Mouse (Mus musculus) forebrain, postnatal 0 days (tissue): ENCODE measurements around the gene Wdfy3. TPM values are rescaled to one million over a fixed set of nuclear protein-coding genes. Genes with fewer than 3 reads are reported as not detected.

Experiments
- ATAC-seq: fragments of 200-750 bp; cut with Nextera tagmentation; 2 replicates; pipeline ENCODE4 v1.8.0; 2017; ENCODE audit warnings: mild to moderate bottlenecking, moderate library complexity
- DNase-seq: peaks from one replicate; pipeline ENCODE4 v3.0.0-alpha.2; 2015
- H3K27ac ChIP-seq: fragments of 300-500 bp; sonication (generic); 2 replicates; pipeline ENCODE4 v1.5.1; 2014; ENCODE audit warnings: low read depth, mild to moderate bottlenecking, antibody characterized with exemption, low read length, moderate library complexity, mixed read lengths
- H3K27me3 ChIP-seq: fragments of 300-500 bp; sonication (generic); 2 replicates; pipeline ENCODE4 v1.6.1; 2014; ENCODE audit warnings: mild to moderate bottlenecking, low read length, mixed read lengths; ENCODE audit not compliant: insufficient read depth
- H3K36me3 ChIP-seq: fragments of 300-500 bp; sonication (generic); 2 replicates; pipeline ENCODE4 v1.6.1; 2014; ENCODE audit warnings: mild to moderate bottlenecking, moderate library complexity; ENCODE audit not compliant: insufficient read depth
- H3K4me1 ChIP-seq: fragments of 300-500 bp; sonication (generic); 2 replicates; pipeline ENCODE4 v1.6.1; 2014; ENCODE audit warnings: antibody characterized with exemption; ENCODE audit not compliant: insufficient read depth
- H3K4me2 ChIP-seq: fragments of 300-500 bp; sonication (generic); 2 replicates; pipeline ENCODE4 v1.6.1; 2014; ENCODE audit warnings: low read depth, mild to moderate bottlenecking, moderate library complexity
- H3K4me3 ChIP-seq: fragments of 300-500 bp; sonication (generic); 2 replicates; pipeline ENCODE4 v1.5.1; 2014; ENCODE audit warnings: low read depth, low read length, mixed read lengths
- H3K9ac ChIP-seq: fragments of 300-500 bp; sonication (generic); 2 replicates; pipeline ENCODE4 v1.6.1; 2014; ENCODE audit warnings: mild to moderate bottlenecking
- H3K9me3 ChIP-seq: fragments of 300-500 bp; sonication (generic); 2 replicates; pipeline ENCODE4 v1.6.1; 2016; ENCODE audit warnings: low read length
- CTCF ChIP-seq: sonication (generic); IDR thresholded peaks from 2 replicates; pipeline ENCODE4 v1.5.1; 2016; ENCODE audit warnings: antibody characterized with exemption, control low read depth, low read depth
- WGBS: fragments of 180-500 bp; shearing (Covaris S2); extraction: QIAGEN DNeasy Blood & Tissue Kit; methylation state at CpG from one replicate; pipeline ENCODE4 v1.1.7; 2014; 5-methylcytosine and 5-hydroxymethylcytosine counted together
- polyA plus RNA-seq: library from polyadenylated mRNA; unstranded; fragments of >200 nt; fragmentation: Nextera tagmentation; extraction: Ambion mirVana; gene quantifications from 2 replicates; pipeline ENCODE4 v1.2.1, GENCODE M21; 2015
- total RNA-seq: library from RNA; depleted of rRNA; stranded (reverse); fragments of >200 nt; gene quantifications from 2 replicates; pipeline ENCODE4 v1.2.3, GENCODE M21; 2014

Gene Wdfy3
- total and polyA plus RNA-seq, 2 experiments from 2014 or later = 15.4 to 68.8 TPM

DNA sequence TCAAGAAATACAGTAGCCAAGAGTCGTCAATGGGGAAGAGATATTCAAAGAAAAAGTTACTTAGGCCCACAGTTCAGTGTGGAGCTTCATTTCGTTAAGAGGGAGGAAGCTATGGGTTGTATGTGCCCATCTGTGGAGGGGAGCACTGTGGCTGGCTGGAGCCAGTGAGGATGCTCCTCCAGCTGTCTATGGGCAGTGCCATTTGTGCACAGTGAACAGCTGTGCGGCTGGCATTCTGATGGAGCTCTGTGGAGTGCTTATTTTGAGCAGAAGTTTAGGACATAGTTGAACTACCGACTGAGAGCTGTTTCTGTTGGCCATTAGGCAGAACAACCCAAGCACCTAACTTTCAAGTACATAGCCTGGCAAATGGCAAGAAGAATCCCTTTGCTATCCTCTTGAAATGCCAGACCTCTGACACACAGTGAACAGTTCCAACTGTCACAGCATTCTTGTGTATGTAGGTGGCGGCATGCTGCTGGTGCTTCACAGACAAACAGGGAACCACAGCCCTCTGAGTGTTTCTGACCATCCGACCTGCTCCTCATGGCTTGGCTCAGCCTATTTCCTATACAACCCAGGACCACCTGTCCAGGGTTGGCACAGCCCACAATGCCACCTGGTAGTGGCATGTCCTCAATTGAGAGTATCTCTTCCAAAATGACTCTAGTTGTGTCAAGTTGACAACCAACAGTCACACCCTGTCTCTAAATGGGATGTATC, 177.9 kb downstream of the Wdfy3 start:
- 93% methylated on average over 6 of the region's 6 CpGs for WGBS
- no peak for TF ChIP-seq CTCF
- Histone ChIP-seq H3K4me3 (no peak overlapping the region), H3K4me2 (no peak overlapping the region), H3K36me3 (peaks cover 84% of the 10 kb centered on the region), H3K27me3 (no peaks in the 10 kb centered on the region), H3K9ac (no peak overlapping the region), H3K9me3 (no peaks in the 10 kb centered on the region), H3K4me1 (no peaks in the 10 kb centered on the region), H3K27ac (no peak overlapping the region)
- ATAC-seq (no peak), DNase-seq (no peak)

DNA sequence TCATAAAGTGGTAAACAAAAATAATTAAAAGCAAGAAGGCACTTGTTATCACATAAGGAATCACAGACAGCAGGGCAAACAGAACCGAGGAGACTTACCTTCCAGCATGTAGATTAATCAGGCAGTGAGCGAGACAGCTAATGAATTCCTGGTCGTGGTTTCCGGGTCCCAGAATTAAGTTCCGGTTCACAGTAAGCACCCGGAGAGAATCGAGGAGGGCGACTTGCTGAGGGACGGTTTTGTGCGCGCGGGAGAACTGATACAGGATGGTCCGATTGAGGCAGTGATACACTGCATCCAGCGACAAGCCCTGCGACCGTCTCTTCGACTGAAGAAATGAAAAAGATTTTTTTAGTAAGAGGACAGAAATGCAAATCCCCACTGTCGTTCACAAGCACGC, 181.7 kb downstream of the Wdfy3 start:
- no peaks in the 10 kb centered on the region for H3K9me3 ChIP-seq
- no peaks in the 10 kb centered on the region for H3K4me1 ChIP-seq
- 95% methylated on average over 19 of the region's 19 CpGs for WGBS
- H3K4me3 ChIP-seq = no peak overlapping the region
- ATAC-seq (no peak), DNase-seq (no peak)
- no peak overlapping the region for H3K4me2 ChIP-seq
- no peak overlapping the region for H3K9ac ChIP-seq
- H3K36me3 ChIP-seq = peaks cover 84% of the 10 kb centered on the region
- H3K27me3 ChIP-seq = no peaks in the 10 kb centered on the region
- H3K27ac ChIP-seq = no peak overlapping the region
- no peak for TF ChIP-seq CTCF

DNA sequence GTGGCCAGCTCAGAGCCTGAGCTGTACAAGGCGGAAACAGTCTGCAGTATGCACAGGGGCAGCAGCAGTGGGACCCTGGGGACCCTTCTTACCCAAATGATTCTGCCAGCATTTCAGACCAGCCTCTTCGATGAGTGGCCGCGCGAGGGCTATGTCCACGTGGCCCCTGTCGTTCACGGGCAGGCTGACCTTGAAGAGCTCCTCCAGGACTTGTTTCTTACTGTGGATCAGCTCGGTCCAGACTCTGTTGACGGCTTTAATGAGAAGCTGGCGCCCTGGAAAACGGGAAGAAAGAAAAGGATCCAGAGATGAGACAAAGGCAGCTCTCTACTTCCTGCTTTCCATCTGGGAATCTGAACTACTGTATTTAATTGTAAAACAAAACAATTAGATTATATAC, 184.7 kb downstream of the Wdfy3 start:
- no peak for TF ChIP-seq CTCF
- no peak overlapping the region for H3K27ac ChIP-seq
- H3K9me3 ChIP-seq = no peaks in the 10 kb centered on the region
- H3K4me2 ChIP-seq = no peak overlapping the region
- H3K4me1 ChIP-seq = no peaks in the 10 kb centered on the region
- DNase-seq = no peak
- ATAC-seq = no peak
- peaks cover 88% of the 10 kb centered on the region for H3K36me3 ChIP-seq
- WGBS = 88% methylated on average over 12 of the region's 12 CpGs
- H3K27me3 ChIP-seq = no peaks in the 10 kb centered on the region
- H3K9ac ChIP-seq = no peak overlapping the region
- H3K4me3 ChIP-seq = no peak overlapping the region

DNA sequence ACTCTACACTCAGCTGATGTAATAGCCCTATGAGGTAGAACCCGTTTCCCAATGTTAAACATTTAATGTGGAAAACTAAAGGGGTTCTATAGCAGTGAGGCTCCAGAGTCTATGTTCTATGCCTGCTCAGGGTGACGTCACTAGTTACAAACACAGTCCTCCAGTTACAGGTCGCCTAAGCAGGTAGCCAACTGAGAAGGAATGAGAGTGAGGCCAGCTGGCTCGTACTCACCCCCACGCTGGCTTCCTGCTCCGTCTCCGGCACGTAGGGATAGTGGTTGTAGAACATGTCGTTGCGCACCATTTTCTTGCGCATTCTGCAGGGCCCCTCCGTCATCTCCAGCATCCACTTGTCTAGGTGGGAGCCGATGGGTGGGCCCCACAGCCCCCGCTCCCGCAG, 187.5 kb downstream of the Wdfy3 start:
- H3K27me3 ChIP-seq = no peaks in the 10 kb centered on the region
- no peak overlapping the region for H3K4me2 ChIP-seq
- H3K9ac ChIP-seq = no peak overlapping the region
- ATAC-seq (no peak), DNase-seq (no peak)
- 96% methylated on average over 15 of the region's 15 CpGs for WGBS
- H3K36me3 ChIP-seq = peaks cover 72% of the 10 kb centered on the region
- no peaks in the 10 kb centered on the region for H3K9me3 ChIP-seq
- no peak overlapping the region for H3K4me3 ChIP-seq
- TF ChIP-seq CTCF = no peak
- H3K27ac ChIP-seq = no peak overlapping the region
- no peaks in the 10 kb centered on the region for H3K4me1 ChIP-seq

DNA sequence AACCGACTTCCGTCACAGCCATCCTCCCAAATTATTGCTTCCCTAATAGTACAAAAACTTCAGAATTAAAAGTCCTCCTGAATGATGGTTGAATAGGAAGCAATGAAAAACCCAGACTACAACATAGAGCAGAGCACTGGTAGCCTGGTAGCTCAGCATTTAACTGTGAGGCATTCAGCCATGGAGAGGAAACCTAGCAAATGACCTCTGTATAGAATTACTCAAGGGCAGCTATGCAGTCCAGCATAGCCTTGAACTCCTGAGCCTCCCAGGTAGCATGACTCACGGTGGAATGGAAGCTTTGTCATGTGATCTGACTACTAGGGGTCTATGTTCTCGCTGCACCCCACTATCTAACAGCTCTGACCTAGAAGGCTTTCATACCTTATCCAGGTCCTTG, 189.8 kb downstream of the Wdfy3 start:
- Histone ChIP-seq H3K4me2 (no peak overlapping the region), H3K36me3 (peaks cover 67% of the 10 kb centered on the region), H3K9me3 (no peaks in the 10 kb centered on the region), H3K4me1 (no peaks in the 10 kb centered on the region), H3K9ac (no peak overlapping the region), H3K4me3 (no peak overlapping the region), H3K27ac (no peak overlapping the region), H3K27me3 (no peaks in the 10 kb centered on the region)
- ATAC-seq (no peak), DNase-seq (no peak)
- TF ChIP-seq CTCF = no peak
- WGBS = 95% methylated on average over 4 of the region's 4 CpGs

DNA sequence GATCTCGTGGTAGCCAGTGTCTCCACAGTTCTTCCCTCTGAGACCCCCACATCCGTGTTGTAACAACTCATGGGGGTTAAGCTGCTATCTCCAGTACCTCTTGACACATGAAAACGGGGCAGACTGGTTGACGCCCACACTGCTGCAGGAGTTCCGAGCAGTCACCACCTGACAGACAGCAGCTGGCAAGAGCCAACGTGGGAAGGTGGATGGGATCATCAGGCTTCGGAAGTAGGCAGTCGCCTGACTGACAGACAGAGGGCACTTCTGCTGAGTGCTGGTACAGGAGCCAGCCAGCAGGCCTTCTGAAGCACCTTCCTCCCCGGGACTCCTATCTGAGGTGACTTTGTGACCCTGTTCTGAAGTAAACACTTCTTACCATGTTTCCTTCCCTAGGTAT, 191.3 kb downstream of the Wdfy3 start:
- Histone ChIP-seq H3K9me3 (no peaks in the 10 kb centered on the region), H3K27me3 (no peaks in the 10 kb centered on the region), H3K4me2 (no peak overlapping the region), H3K4me3 (no peak overlapping the region), H3K36me3 (peaks cover 66% of the 10 kb centered on the region), H3K4me1 (no peaks in the 10 kb centered on the region), H3K27ac (no peak overlapping the region), H3K9ac (no peak overlapping the region)
- no peak for ATAC-seq
- TF ChIP-seq CTCF = no peak
- WGBS = 76% methylated on average over 9 of the region's 9 CpGs
- no peak for DNase-seq

DNA sequence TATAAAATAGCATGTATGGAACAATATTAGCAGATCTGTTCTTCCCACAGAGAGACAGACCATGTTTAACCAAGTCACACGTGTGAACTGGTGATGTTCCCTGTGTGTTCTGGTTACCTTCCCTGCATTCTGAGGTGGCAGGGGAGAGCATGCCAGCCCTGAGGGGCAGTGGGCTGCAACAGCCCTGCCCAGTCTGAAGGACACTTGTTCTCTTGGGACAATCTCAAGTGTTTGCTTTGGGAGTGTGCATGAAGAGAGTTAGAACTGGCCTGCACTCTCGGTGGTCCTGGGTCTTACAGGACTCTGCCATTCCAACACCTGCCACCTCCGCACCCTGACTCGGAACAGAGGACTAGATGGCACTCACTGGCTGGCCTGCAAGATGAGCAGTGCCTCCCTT, 193.5 kb downstream of the Wdfy3 start:
- ATAC-seq (no peak), DNase-seq (no peak)
- peaks cover 68% of the 10 kb centered on the region for H3K36me3 ChIP-seq
- no peak overlapping the region for H3K4me2 ChIP-seq
- TF ChIP-seq CTCF = no peak
- H3K27ac ChIP-seq = no peak overlapping the region
- H3K4me3 ChIP-seq = no peak overlapping the region
- H3K9me3 ChIP-seq = no peaks in the 10 kb centered on the region
- H3K27me3 ChIP-seq = no peaks in the 10 kb centered on the region
- H3K4me1 ChIP-seq = no peaks in the 10 kb centered on the region
- no peak overlapping the region for H3K9ac ChIP-seq
- WGBS = 89% methylated on average over 4 of the region's 4 CpGs

DNA sequence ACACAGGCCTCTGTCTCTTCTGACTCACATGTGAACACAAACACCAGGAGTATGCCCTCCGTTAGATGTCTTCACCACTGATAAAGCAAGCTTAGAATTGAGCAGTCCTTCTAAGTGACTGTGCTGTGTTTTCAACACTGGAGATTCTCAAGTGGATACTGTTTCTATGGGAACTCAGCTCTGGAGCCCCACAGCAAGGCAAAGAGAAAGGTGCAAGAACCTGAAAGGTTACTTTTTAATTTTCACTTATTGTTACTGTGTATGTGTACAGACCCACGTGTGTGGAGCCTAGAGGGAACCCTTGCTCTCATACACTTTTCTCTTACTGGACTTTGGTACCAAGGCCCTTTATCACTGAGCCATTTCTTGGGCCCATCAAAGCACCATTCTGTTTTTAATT, 203.0 kb downstream of the Wdfy3 start:
- Histone ChIP-seq H3K27me3 (no peaks in the 10 kb centered on the region), H3K27ac (no peak overlapping the region), H3K4me1 (no peaks in the 10 kb centered on the region), H3K4me3 (no peak overlapping the region), H3K36me3 (peaks cover 86% of the 10 kb centered on the region), H3K9ac (no peak overlapping the region), H3K9me3 (no peaks in the 10 kb centered on the region), H3K4me2 (no peak overlapping the region)
- 76% methylated on average over 2 of the region's 2 CpGs for WGBS
- ATAC-seq (no peak), DNase-seq (no peak)
- no peak for TF ChIP-seq CTCF
